Mouse (Mus musculus): ENCODE measurements around the gene Snx18.

Gene Snx18

GRCm38 (mm10) chr13:113615546-113615941 lies 2.8 kb downstream of the Snx18 start:
- no peak for DNase-seq

- peak; percentile 57 for DNase-seq
Measured at GRCm38 (mm10) chr13:113614635-113615545, 3.5 kb downstream of the Snx18 start.

- DNase-seq, result no peak
Measured at GRCm38 (mm10) chr13:113613882-113614281, 4.5 kb downstream of the Snx18 start.

- DNase-seq, result no peak
Measured at GRCm38 (mm10) chr13:113613341-113613740, 5.0 kb downstream of the Snx18 start.

GRCm38 (mm10) chr13:113612141-113612950 lies 6.0 kb downstream of the Snx18 start:
- DNase-seq, result no peak

- DNase-seq, result no peak
Measured at GRCm38 (mm10) chr13:113610732-113611500, 7.4 kb downstream of the Snx18 start.

GRCm38 (mm10) chr13:113609429-113609828 lies 8.9 kb downstream of the Snx18 start:
- no peak for DNase-seq

- DNase-seq, result no peak
Measured at GRCm38 (mm10) chr13:113607821-113608220, 10.5 kb downstream of the Snx18 start.

- no peak for DNase-seq
Measured at GRCm38 (mm10) chr13:113607371-113607770, 11.0 kb downstream of the Snx18 start.

- no peak for DNase-seq
Measured at GRCm38 (mm10) chr13:113606741-113607358, 11.5 kb downstream of the Snx18 start.

GRCm38 (mm10) chr13:113606131-113606530 lies 12.2 kb downstream of the Snx18 start:
- no peak for DNase-seq

- DNase-seq, result no peak
Measured at GRCm38 (mm10) chr13:113605693-113606092, 12.7 kb downstream of the Snx18 start.

GRCm38 (mm10) chr13:113604321-113604720 lies 14.0 kb downstream of the Snx18 start:
- DNase-seq, result no peak

GRCm38 (mm10) chr13:113602882-113603342 lies 15.5 kb downstream of the Snx18 start:
- DNase-seq, result no peak

GRCm38 (mm10) chr13:113601831-113602604 lies 16.3 kb downstream of the Snx18 start:
- DNase-seq, result no peak

- no peak for DNase-seq
Measured at GRCm38 (mm10) chr13:113600531-113601463, 17.6 kb downstream of the Snx18 start.

- DNase-seq, result no peak
Measured at GRCm38 (mm10) chr13:113599701-113600530, 18.4 kb downstream of the Snx18 start.

- no peak for DNase-seq
Measured at GRCm38 (mm10) chr13:113597616-113598015, 20.7 kb downstream of the Snx18 start.

- DNase-seq, result no peak
Measured at GRCm38 (mm10) chr13:113596821-113597541, 21.4 kb downstream of the Snx18 start.

All from right cerebral cortex, postnatal 25 days (tissue).